ENCODE assay signal across 24 mouse cellular contexts in genomic region chr8:47875865-47876264, GRCm38 (mm10). TPM values are rescaled to one million over a fixed set of nuclear protein-coding genes. Genes with fewer than 3 reads are reported as not detected.
DNase-seq lines count a peak whose midpoint lies in the region; ATAC-seq and TF ChIP-seq lines count a peak whose summit lies in the region.
"Had no signal": no experiment of that assay in that cellular context is flagged by ENCODE, and none has a peak within 500 bp of the region (broad histone marks: within the 10 kb centered on the region; RNA-seq: fewer than 3 reads in every experiment).

No protein-coding gene starts in this region.

- peak; percentile 36 for DNase-seq in kidney, adult 18-20 months
- DNase-seq in kidney, postnatal 14 days: peak; percentile 36
- no peak for DNase-seq in cerebellum, adult 8-10 months
- DNase-seq in adipocyte (ENCODE audit: low spot score): no peak
- no peak for DNase-seq in Muller cell, postnatal 12 days (ENCODE audit: inconsistent ontology term)
- DNase-seq: adrenal gland, adult 8-10 months; adrenal gland, postnatal 36 days; cerebellum, adult 2 months; cerebellum, postnatal 25 days; forebrain, postnatal 0 days; gastrocnemius, postnatal 14 days; heart, adult 2 months; heart, postnatal 14 days had no signal

- no peak for TF ChIP-seq CTCF in embryonic fibroblast, embryonic 13.5 days (IDR thresholded peaks at IDR 0.05; ENCODE audit: borderline replicate concordance, insufficient read depth, low read length)
- TF ChIP-seq CTCF in intestine, postnatal 0 days (IDR thresholded peaks at IDR 0.05; ENCODE audit: low read depth): no peak

- no peaks in the 10 kb centered on the region for H3K27me3 ChIP-seq in kidney, embryonic 14.5 days (ENCODE audit: control insufficient read depth, insufficient read depth, low read length)
- no peaks in the 10 kb centered on the region for H3K27me3 ChIP-seq in intestine, postnatal 0 days (replicated peaks; ENCODE audit: control insufficient read depth, insufficient read depth, low read length)
- H3K27me3 ChIP-seq: embryonic facial prominence, embryonic 13.5 days; forebrain, embryonic 13.5 days; heart, embryonic 15.5 days; hindbrain, embryonic 15.5 days had no signal

- H3K4me3 ChIP-seq in kidney, embryonic 14.5 days (ENCODE audit: low read length): no peak overlapping the region
- no peak overlapping the region for H3K4me3 ChIP-seq in embryonic fibroblast, embryonic 13.5 days (ENCODE audit: insufficient read depth, low read length)
- no peak overlapping the region for H3K4me3 ChIP-seq in intestine, postnatal 0 days (ENCODE audit: low read depth, low read length)
- H3K4me3 ChIP-seq: embryonic facial prominence, embryonic 13.5 days; forebrain, embryonic 13.5 days; heart, adult 2 months; heart, embryonic 15.5 days; hindbrain, embryonic 15.5 days had no signal

- no peaks in the 10 kb centered on the region; the same call in 1 of the 2 replicates for H3K9me3 ChIP-seq in kidney, embryonic 14.5 days (ENCODE audit: control insufficient read depth, low read length)
- no peaks in the 10 kb centered on the region for H3K9me3 ChIP-seq in intestine, postnatal 0 days (ENCODE audit: control insufficient read depth)
- H3K9me3 ChIP-seq: embryonic facial prominence, embryonic 13.5 days; forebrain, embryonic 13.5 days; heart, embryonic 15.5 days; hindbrain, embryonic 15.5 days had no signal

- no peak for ATAC-seq in kidney, embryonic 14.5 days (ENCODE audit: low FRiP score, low TSS enrichment)
- ATAC-seq in intestine, postnatal 0 days: peak; percentile 63
- ATAC-seq: forebrain, embryonic 13.5 days; forebrain, postnatal 0 days had no signal

- H3K9ac ChIP-seq in kidney, embryonic 14.5 days (ENCODE audit: low read depth, low read length): no peak overlapping the region
- H3K9ac ChIP-seq in intestine, postnatal 0 days (ENCODE audit: low read depth, low read length): no peak overlapping the region
- H3K9ac ChIP-seq: embryonic facial prominence, embryonic 13.5 days; forebrain, embryonic 13.5 days; forebrain, postnatal 0 days; heart, embryonic 15.5 days; hindbrain, embryonic 15.5 days had no signal

- H3K4me1 ChIP-seq in kidney, embryonic 14.5 days (ENCODE audit: control insufficient read depth, insufficient read depth, low read length): 0 out of 2 replicates have a peak, but pooled peaks cover 10% of the 10 kb centered on the region
- H3K4me1 ChIP-seq in embryonic fibroblast, embryonic 13.5 days (ENCODE audit: control insufficient read depth, insufficient read depth, low read length): peaks cover 12% of the 10 kb centered on the region; the same call in 1 of the 2 replicates
- H3K4me1 ChIP-seq in intestine, postnatal 0 days (replicated peaks; ENCODE audit: control insufficient read depth, insufficient read depth, low read length): no peaks in the 10 kb centered on the region
- H3K4me1 ChIP-seq: forebrain, embryonic 13.5 days; hindbrain, embryonic 15.5 days had no signal

- no peak overlapping the region for H3K27ac ChIP-seq in kidney, embryonic 14.5 days (ENCODE audit: low read depth, low read length)
- peak overlapping the region; percentile 43; the same call in 1 of the 2 replicates for H3K27ac ChIP-seq in embryonic fibroblast, embryonic 13.5 days (ENCODE audit: insufficient read depth, low read length)
- H3K27ac ChIP-seq in intestine, postnatal 0 days (ENCODE audit: low read depth, low read length): peak overlapping the region; percentile 79
- H3K27ac ChIP-seq: embryonic facial prominence, embryonic 13.5 days; forebrain, embryonic 13.5 days; heart, adult 2 months; heart, embryonic 15.5 days; hindbrain, embryonic 15.5 days had no signal

- no peak for TF ChIP-seq POLR2A in embryonic fibroblast, embryonic 13.5 days (IDR thresholded peaks at IDR 0.05; ENCODE audit: low read depth, low read length)

- WGBS in kidney, embryonic 14.5 days: 87% methylated on average over 12 of the region's 12 CpGs
- WGBS in intestine, postnatal 0 days: 70% methylated on average over 12 of the region's 12 CpGs

- H3K4me2 ChIP-seq in kidney, embryonic 14.5 days (replicated peaks; ENCODE audit: low read depth, low read length): no peak overlapping the region
- no peak overlapping the region for H3K4me2 ChIP-seq in intestine, postnatal 0 days (replicated peaks; ENCODE audit: low read depth)
- H3K4me2 ChIP-seq: embryonic facial prominence, embryonic 13.5 days; forebrain, embryonic 13.5 days; heart, embryonic 11.5 days; heart, embryonic 15.5 days; hindbrain, embryonic 15.5 days had no signal

- H3K36me3 ChIP-seq in kidney, embryonic 14.5 days (ENCODE audit: control insufficient read depth, insufficient read depth, low read length): peaks cover 41% of the 10 kb centered on the region; the same call in 1 of the 2 replicates
- peaks cover 9% of the 10 kb centered on the region; the same call in 1 of the 2 replicates for H3K36me3 ChIP-seq in intestine, postnatal 0 days (ENCODE audit: control insufficient read depth, insufficient read depth)
- H3K36me3 ChIP-seq: hindbrain, embryonic 15.5 days had no signal

RNA-seq across cellular contexts. Expression of gene Cldn22, which starts 51.6 kb away (rescaled TPM):
- polyA plus RNA-seq in kidney, embryonic 14.5 days (2014; fragmentation: Nextera tagmentation; extraction: Ambion mirVana): not detected in 2 replicates
- polyA plus RNA-seq in embryonic fibroblast, embryonic 13.5 days (2011; ENCODE audit: insufficient read length, low read depth, missing spikeins): not detected in 2 replicates
- not detected in 2 replicates for polyA plus RNA-seq in intestine, postnatal 0 days (2015; fragmentation: Nextera tagmentation; extraction: Ambion mirVana)
- polyA plus RNA-seq: C2C12; embryonic facial prominence, embryonic 13.5 days; forebrain, embryonic 13.5 days; forebrain, postnatal 0 days; heart, embryonic 11.5 days; heart, embryonic 15.5 days; hindbrain, embryonic 15.5 days had no signal

RNA-seq across cellular contexts. Expression of gene Cldn24, which starts 53.9 kb away (rescaled TPM):
- not detected in 2 replicates for polyA plus RNA-seq in kidney, embryonic 14.5 days (2014; fragmentation: Nextera tagmentation; extraction: Ambion mirVana)
- not detected in 2 replicates for polyA plus RNA-seq in embryonic fibroblast, embryonic 13.5 days (2011; ENCODE audit: insufficient read length, low read depth, missing spikeins)
- not detected in 2 replicates for polyA plus RNA-seq in intestine, postnatal 0 days (2015; fragmentation: Nextera tagmentation; extraction: Ambion mirVana)
- polyA plus RNA-seq: C2C12; cerebellum, adult 2 months; cortical plate, adult 2 months; embryonic facial prominence, embryonic 13.5 days; forebrain, embryonic 13.5 days; forebrain, postnatal 0 days; gonadal fat pad, adult 2 months; heart, adult 2 months; heart, embryonic 11.5 days; heart, embryonic 15.5 days; hindbrain, embryonic 15.5 days had no signal

Comparison
In these comparisons a context has a peak if more than half of its experiments do, and no peak if none do; other contexts are left out.
1. DNase-seq: peak in kidney, adult 18-20 months (single experiment) and kidney, postnatal 14 days (single experiment); none in cerebellum, adult 8-10 months (single experiment), adipocyte (single experiment) and Muller cell, postnatal 12 days (single experiment).